Mouse (Mus musculus) midbrain, postnatal 0 days (tissue): ENCODE results near the gene Olfr1016. TPM values are rescaled to one million over a fixed set of nuclear protein-coding genes. Genes with fewer than 3 reads are reported as not detected.

Experiments used
- ATAC-seq: fragments of 200-750 bp; cut with Nextera tagmentation; 2 replicates; pipeline ENCODE4 v1.8.0; 2017; ENCODE audit warnings: moderate number of reproducible peaks, mild to moderate bottlenecking, moderate TSS enrichment, moderate library complexity; ENCODE audit not compliant: low FRiP score
- DNase-seq: peaks from one replicate; pipeline ENCODE4 v3.0.0-alpha.2; 2015; ENCODE audit warnings: low spot score
- H3K27ac ChIP-seq: fragments of 300-500 bp; sonication (generic); 2 replicates; pipeline ENCODE4 v1.5.1; 2014; ENCODE audit warnings: low read depth, mild to moderate bottlenecking, low read length, mixed read lengths
- H3K27me3 ChIP-seq: fragments of 300-500 bp; sonication (generic); 2 replicates; pipeline ENCODE4 v1.6.1; 2014; ENCODE audit warnings: low read length, control low read depth, mixed read lengths; ENCODE audit not compliant: insufficient read depth
- H3K36me3 ChIP-seq: fragments of 300-500 bp; sonication (generic); 2 replicates; pipeline ENCODE4 v1.6.1; 2014; ENCODE audit warnings: low read length, control low read depth, mixed read lengths; ENCODE audit not compliant: insufficient read depth
- H3K4me1 ChIP-seq: fragments of 300-500 bp; sonication (generic); 2 replicates; pipeline ENCODE4 v1.6.1; 2014; ENCODE audit warnings: mild to moderate bottlenecking, control low read depth, antibody characterized with exemption, low read length, mixed read lengths; ENCODE audit not compliant: insufficient read depth
- H3K4me2 ChIP-seq: fragments of 300-500 bp; sonication (generic); 2 replicates; pipeline ENCODE4 v1.6.1; 2014; ENCODE audit warnings: low read depth, mild to moderate bottlenecking, low read length, mixed read lengths; ENCODE audit not compliant: poor library complexity, severe bottlenecking
- H3K4me3 ChIP-seq: fragments of 300-500 bp; sonication (generic); 2 replicates; pipeline ENCODE4 v1.5.1; 2014; ENCODE audit warnings: low read depth, mild to moderate bottlenecking, low read length, moderate library complexity
- H3K9ac ChIP-seq: fragments of 300-500 bp; sonication (generic); replicated peaks from 2 replicates; pipeline ENCODE4 v1.6.1; 2014; ENCODE audit warnings: mild to moderate bottlenecking, low read length, moderate library complexity, mixed read lengths; ENCODE audit not compliant: poor library complexity, severe bottlenecking
- H3K9me3 ChIP-seq: fragments of 300-500 bp; sonication (generic); 2 replicates; pipeline ENCODE4 v1.6.1; 2016; ENCODE audit warnings: low read length, control low read depth
- CTCF ChIP-seq: IDR thresholded peaks from 2 replicates; pipeline ENCODE4 v1.5.1; 2016; ENCODE audit warnings: antibody characterized with exemption, mild to moderate bottlenecking
- WGBS: fragments of 180-500 bp; shearing (Covaris S2); extraction: QIAGEN DNeasy Blood & Tissue Kit; methylation state at CpG from one replicate; pipeline ENCODE4 v1.1.7; 2014; 5-methylcytosine and 5-hydroxymethylcytosine counted together
- polyA plus RNA-seq: library from polyadenylated mRNA; unstranded; fragments of >200 nt; fragmentation: Nextera tagmentation; extraction: Ambion mirVana; gene quantifications from 2 replicates; pipeline ENCODE4 v1.2.1, GENCODE M21; 2015
- total RNA-seq: library from RNA; depleted of rRNA; stranded (reverse); fragments of >200 nt; gene quantifications from 2 replicates; pipeline ENCODE4 v1.2.3, GENCODE M21; 2014; rRNA removed

Olfr1016 gene
- total and polyA plus RNA-seq, 2 experiments from 2014 or later: not detected

GRCm38 (mm10) chr2:85781717-85782116 is 20.6 kb downstream of the Olfr1016 start, which contains the start of gene Olfr1015:
Olfr1015 (plus strand) TSS chr2:85782017.
- no peaks in the 10 kb centered on the region for H3K36me3 ChIP-seq
- ATAC-seq (no peak), DNase-seq (no peak)
- TF ChIP-seq CTCF: no peak
- H3K9ac ChIP-seq: no peak within 1 kb of the TSS
- H3K27ac ChIP-seq: no peak within 1 kb of the TSS
- H3K9me3 ChIP-seq: no peaks in the 10 kb centered on the region
- H3K4me1 ChIP-seq: no peaks in the 10 kb centered on the region
- H3K27me3 ChIP-seq: no peaks in the 10 kb centered on the region
- H3K4me3 ChIP-seq: no peak within 1 kb of the TSS
- no peak within 1 kb of the TSS for H3K4me2 ChIP-seq

GRCm38 (mm10) chr2:85772413-85772812 is 29.9 kb downstream of the Olfr1016 start, which contains the start of gene Olfr1014:
Olfr1014 (plus strand) TSS chr2:85772713.
- Histone ChIP-seq H3K4me1 (no peaks in the 10 kb centered on the region), H3K4me2 (no peak within 1 kb of the TSS), H3K9ac (no peak within 1 kb of the TSS), H3K9me3 (no peaks in the 10 kb centered on the region), H3K27ac (no peak within 1 kb of the TSS), H3K27me3 (no peaks in the 10 kb centered on the region), H3K36me3 (no peaks in the 10 kb centered on the region), H3K4me3 (no peak within 1 kb of the TSS)
- ATAC-seq: no peak
- no peak for TF ChIP-seq CTCF
- no peak for DNase-seq

GRCm38 (mm10) chr2:85766798-85767197 is 35.5 kb downstream of the Olfr1016 start, which contains the start of gene Olfr1013:
Olfr1013 (plus strand) TSS chr2:85767098.
- no peak for TF ChIP-seq CTCF
- no peak for DNase-seq

GRCm38 (mm10) chr2:85762666-85763065 is 39.7 kb downstream of the Olfr1016 start, which contains the start of gene Olfr1012:
Olfr1012 (minus strand) TSS chr2:85762766.
- DNase-seq (no peak), ATAC-seq (no peak)
- no peak within 1 kb of the TSS for H3K4me2 ChIP-seq
- 85% methylated on average over 1 of the region's 1 CpGs for WGBS
- no peak within 1 kb of the TSS for H3K9ac ChIP-seq
- TF ChIP-seq CTCF: no peak
- no peaks in the 10 kb centered on the region for H3K36me3 ChIP-seq
- no peak within 1 kb of the TSS for H3K4me3 ChIP-seq
- H3K9me3 ChIP-seq: no peaks in the 10 kb centered on the region
- H3K27me3 ChIP-seq: no peaks in the 10 kb centered on the region
- H3K27ac ChIP-seq: no peak within 1 kb of the TSS
- no peaks in the 10 kb centered on the region for H3K4me1 ChIP-seq

More at GRCm38 (mm10) chr2:85766798-85767197, 35.5 kb downstream of the Olfr1016 start, which contains the start of gene Olfr1013:
- H3K36me3 ChIP-seq: no peaks in the 10 kb centered on the region
- H3K27me3 ChIP-seq: no peaks in the 10 kb centered on the region
- H3K4me2 ChIP-seq: no peak within 1 kb of the TSS
- H3K9me3 ChIP-seq: no peaks in the 10 kb centered on the region
- no peaks in the 10 kb centered on the region for H3K4me1 ChIP-seq
- no peak within 1 kb of the TSS for H3K4me3 ChIP-seq
- H3K9ac ChIP-seq: no peak within 1 kb of the TSS
- H3K27ac ChIP-seq: no peak within 1 kb of the TSS
- no peak for ATAC-seq

GRCm38 (mm10) chr2:85753822-85754221 is 48.5 kb downstream of the Olfr1016 start:
- Histone ChIP-seq H3K4me3 (no peak overlapping the region), H3K4me2 (no peak overlapping the region), H3K9me3 (no peaks in the 10 kb centered on the region), H3K27me3 (no peaks in the 10 kb centered on the region), H3K27ac (no peak overlapping the region), H3K9ac (no peak overlapping the region), H3K36me3 (no peaks in the 10 kb centered on the region), H3K4me1 (no peaks in the 10 kb centered on the region)
- ATAC-seq: no peak
- WGBS: 82% methylated on average over 4 of the region's 4 CpGs
- TF ChIP-seq CTCF: no peak
- DNase-seq: peak; percentile 5

Other genes starting within 250 kb of the Olfr1016 start
- not detected in 2 replicates for gene Olfr996, start 223.3 kb downstream of the Olfr1016 start, total RNA-seq
- gene Olfr996, start 223.3 kb downstream of the Olfr1016 start, polyA plus RNA-seq: not detected in 2 replicates
- not detected in 2 replicates for gene Olfr998, start 213.6 kb downstream of the Olfr1016 start, total RNA-seq
- gene Olfr998, start 213.6 kb downstream of the Olfr1016 start, polyA plus RNA-seq: not detected in 2 replicates
- not detected in 2 replicates for gene Olfr1000, start 190.6 kb downstream of the Olfr1016 start, total RNA-seq
- gene Olfr1000, start 190.6 kb downstream of the Olfr1016 start, polyA plus RNA-seq: not detected in 2 replicates
- gene Olfr1002, start 151.8 kb downstream of the Olfr1016 start, total RNA-seq: not detected in 2 replicates
- gene Olfr1002, start 151.8 kb downstream of the Olfr1016 start, polyA plus RNA-seq: not detected in 2 replicates
- gene Olfr154, start 138.1 kb downstream of the Olfr1016 start, total RNA-seq: not detected in 2 replicates
- not detected in 2 replicates for gene Olfr154, start 138.1 kb downstream of the Olfr1016 start, polyA plus RNA-seq
- not detected in 2 replicates for gene Olfr1006, start 123.8 kb downstream of the Olfr1016 start, total RNA-seq
- gene Olfr1006, start 123.8 kb downstream of the Olfr1016 start, polyA plus RNA-seq: not detected in 2 replicates
- not detected in 2 replicates for gene Olfr1008, start 113.1 kb downstream of the Olfr1016 start, total RNA-seq
- not detected in 2 replicates for gene Olfr1008, start 113.1 kb downstream of the Olfr1016 start, polyA plus RNA-seq
- gene Olfr1009, start 87.1 kb downstream of the Olfr1016 start, total RNA-seq: not detected in 2 replicates
- not detected in 2 replicates for gene Olfr1009, start 87.1 kb downstream of the Olfr1016 start, polyA plus RNA-seq
- gene Olfr1012, start 39.8 kb downstream of the Olfr1016 start, total RNA-seq: not detected in 2 replicates
- gene Olfr1012, start 39.8 kb downstream of the Olfr1016 start, polyA plus RNA-seq: not detected in 2 replicates
- gene Olfr1013, start 35.4 kb downstream of the Olfr1016 start, total RNA-seq: not detected in 2 replicates
- not detected in 2 replicates for gene Olfr1013, start 35.4 kb downstream of the Olfr1016 start, polyA plus RNA-seq
- not detected in 2 replicates for gene Olfr1014, start 29.8 kb downstream of the Olfr1016 start, total RNA-seq
- gene Olfr1014, start 29.8 kb downstream of the Olfr1016 start, polyA plus RNA-seq: not detected in 2 replicates
- not detected in 2 replicates for gene Olfr1015, start 20.5 kb downstream of the Olfr1016 start, total RNA-seq
- gene Olfr1015, start 20.5 kb downstream of the Olfr1016 start, polyA plus RNA-seq: not detected in 2 replicates
- not detected in 2 replicates for gene Olfr1018, start 15.9 kb upstream of the Olfr1016 start, total RNA-seq
- not detected in 2 replicates for gene Olfr1018, start 15.9 kb upstream of the Olfr1016 start, polyA plus RNA-seq
- 0.93 TPM in 1 of 2 replicates, not detected in the other for gene Olfr1019, start 42.9 kb upstream of the Olfr1016 start, total RNA-seq
- not detected in 2 replicates for gene Olfr1019, start 42.9 kb upstream of the Olfr1016 start, polyA plus RNA-seq
- gene Olfr1020, start 44.5 kb upstream of the Olfr1016 start, total RNA-seq: not detected in 2 replicates
- not detected in 2 replicates for gene Olfr1020, start 44.5 kb upstream of the Olfr1016 start, polyA plus RNA-seq
- not detected in 2 replicates for gene Olfr1022, start 66.0 kb upstream of the Olfr1016 start, total RNA-seq
- not detected in 2 replicates for gene Olfr1022, start 66.0 kb upstream of the Olfr1016 start, polyA plus RNA-seq
- gene Olfr1023, start 83.1 kb upstream of the Olfr1016 start, total RNA-seq: 0.05 TPM in 1 of 2 replicates, not detected in the other
- not detected in 2 replicates for gene Olfr1023, start 83.1 kb upstream of the Olfr1016 start, polyA plus RNA-seq
- gene Olfr1024, start 102.5 kb upstream of the Olfr1016 start, total RNA-seq: not detected in 2 replicates
- gene Olfr1024, start 102.5 kb upstream of the Olfr1016 start, polyA plus RNA-seq: not detected in 2 replicates
- not detected in 2 replicates for gene Olfr1025-ps1, start 112.6 kb upstream of the Olfr1016 start, total RNA-seq
- 0.11 TPM in 1 of 2 replicates, not detected in the other for gene Olfr1025-ps1, start 112.6 kb upstream of the Olfr1016 start, polyA plus RNA-seq
- gene Olfr1026, start 119.0 kb upstream of the Olfr1016 start, total RNA-seq: not detected in 2 replicates
- not detected in 2 replicates for gene Olfr1026, start 119.0 kb upstream of the Olfr1016 start, polyA plus RNA-seq
- not detected in 2 replicates for gene Olfr1028, start 147.9 kb upstream of the Olfr1016 start, total RNA-seq
- gene Olfr1028, start 147.9 kb upstream of the Olfr1016 start, polyA plus RNA-seq: not detected in 2 replicates
- not detected in 2 replicates for gene Olfr1029, start 171.4 kb upstream of the Olfr1016 start, total RNA-seq
- gene Olfr1029, start 171.4 kb upstream of the Olfr1016 start, polyA plus RNA-seq: not detected in 2 replicates
- not detected in 2 replicates for gene Olfr1030, start 176.7 kb upstream of the Olfr1016 start, total RNA-seq
- gene Olfr1030, start 176.7 kb upstream of the Olfr1016 start, polyA plus RNA-seq: not detected in 2 replicates
- gene Olfr1031, start 187.8 kb upstream of the Olfr1016 start, total RNA-seq: not detected in 2 replicates
- gene Olfr1031, start 187.8 kb upstream of the Olfr1016 start, polyA plus RNA-seq: not detected in 2 replicates
- not detected in 2 replicates for gene Olfr1032, start 203.0 kb upstream of the Olfr1016 start, total RNA-seq
- not detected in 2 replicates for gene Olfr1032, start 203.0 kb upstream of the Olfr1016 start, polyA plus RNA-seq
- 0.11 and 0.24 TPM in 2 replicates for gene Olfr1033, start 218.1 kb upstream of the Olfr1016 start, total RNA-seq
- not detected in 2 replicates for gene Olfr1033, start 218.1 kb upstream of the Olfr1016 start, polyA plus RNA-seq
- gene Olfr1034, start 243.3 kb upstream of the Olfr1016 start, total RNA-seq: 0.19 TPM in 1 of 2 replicates, not detected in the other
- gene Olfr1034, start 243.3 kb upstream of the Olfr1016 start, polyA plus RNA-seq: not detected in 2 replicates